Mouse (Mus musculus): ENCODE data around the gene Taok3. TPM values are rescaled to one million over a fixed set of nuclear protein-coding genes. Genes with fewer than 3 reads are reported as not detected.
A peak's percentile ranks its signal among the peaks of the same experiment; 100 is the strongest.

Gene Taok3
- polyA plus RNA-seq, 1 experiment, result 25.1 TPM

GRCm38 (mm10) chr5:117279669-117280050 is 159.7 kb downstream of the Taok3 start:
- TF ChIP-seq POLR2A (IDR thresholded peaks at IDR 0.05; ENCODE audit: low read depth, low read length), result no peak
- no peak for TF ChIP-seq CTCF (IDR thresholded peaks at IDR 0.05; ENCODE audit: borderline replicate concordance, insufficient read depth, low read length)
- Histone ChIP-seq H3K4me1 (ENCODE audit: control insufficient read depth, insufficient read depth, low read length) (peaks cover 5% of the 10 kb centered on the region), H3K4me3 (ENCODE audit: insufficient read depth, low read length) (no peak overlapping the region), H3K27ac (ENCODE audit: insufficient read depth, low read length) (no peak overlapping the region)

GRCm38 (mm10) chr5:117281536-117281935 is 161.6 kb downstream of the Taok3 start:
- TF ChIP-seq POLR2A (IDR thresholded peaks at IDR 0.05; ENCODE audit: low read depth, low read length) (no peak), CTCF (IDR thresholded peaks at IDR 0.05; ENCODE audit: borderline replicate concordance, insufficient read depth, low read length) (peak; percentile 40; the same call in 1 of the 2 replicates)
- Histone ChIP-seq H3K4me3 (ENCODE audit: insufficient read depth, low read length) (no peak overlapping the region), H3K27ac (ENCODE audit: insufficient read depth, low read length) (no peak overlapping the region), H3K4me1 (ENCODE audit: control insufficient read depth, insufficient read depth, low read length) (peaks cover 7% of the 10 kb centered on the region)

- Histone ChIP-seq H3K4me3 (ENCODE audit: insufficient read depth, low read length) (no peak overlapping the region), H3K27ac (ENCODE audit: insufficient read depth, low read length) (no peak overlapping the region), H3K4me1 (ENCODE audit: control insufficient read depth, insufficient read depth, low read length) (peaks cover 7% of the 10 kb centered on the region)
- TF ChIP-seq CTCF (IDR thresholded peaks at IDR 0.05; ENCODE audit: borderline replicate concordance, insufficient read depth, low read length) (no peak), POLR2A (IDR thresholded peaks at IDR 0.05; ENCODE audit: low read depth, low read length) (no peak)
Observed at GRCm38 (mm10) chr5:117282360-117282759, 162.4 kb downstream of the Taok3 start.

- Histone ChIP-seq H3K27ac (ENCODE audit: insufficient read depth, low read length) (no peak overlapping the region), H3K4me1 (ENCODE audit: control insufficient read depth, insufficient read depth, low read length) (peaks cover 12% of the 10 kb centered on the region)
- no peak for TF ChIP-seq CTCF (IDR thresholded peaks at IDR 0.05; ENCODE audit: borderline replicate concordance, insufficient read depth, low read length)
- TF ChIP-seq POLR2A (IDR thresholded peaks at IDR 0.05; ENCODE audit: low read depth, low read length), result no peak
Observed at GRCm38 (mm10) chr5:117284029-117284428, 164.1 kb downstream of the Taok3 start.

GRCm38 (mm10) chr5:117284682-117285081 is 164.8 kb downstream of the Taok3 start:
- Histone ChIP-seq H3K4me3 (ENCODE audit: insufficient read depth, low read length) (no peak overlapping the region), H3K27ac (ENCODE audit: insufficient read depth, low read length) (no peak overlapping the region), H3K4me1 (ENCODE audit: control insufficient read depth, insufficient read depth, low read length) (peaks cover 12% of the 10 kb centered on the region)
- TF ChIP-seq CTCF (IDR thresholded peaks at IDR 0.05; ENCODE audit: borderline replicate concordance, insufficient read depth, low read length) (no peak), POLR2A (IDR thresholded peaks at IDR 0.05; ENCODE audit: low read depth, low read length) (no peak)

More at GRCm38 (mm10) chr5:117284029-117284428, 164.1 kb downstream of the Taok3 start:
- H3K4me3 ChIP-seq (ENCODE audit: insufficient read depth, low read length), result no peak overlapping the region

- no peak overlapping the region for H3K4me3 ChIP-seq (ENCODE audit: insufficient read depth, low read length)
- peaks cover 12% of the 10 kb centered on the region for H3K4me1 ChIP-seq (ENCODE audit: control insufficient read depth, insufficient read depth, low read length)
- no peak overlapping the region for H3K27ac ChIP-seq (ENCODE audit: insufficient read depth, low read length)
- no peak for TF ChIP-seq POLR2A (IDR thresholded peaks at IDR 0.05; ENCODE audit: low read depth, low read length)
- TF ChIP-seq CTCF (IDR thresholded peaks at IDR 0.05; ENCODE audit: borderline replicate concordance, insufficient read depth, low read length), result no peak
Observed at GRCm38 (mm10) chr5:117285266-117285665, 165.3 kb downstream of the Taok3 start.

- Histone ChIP-seq H3K4me1 (ENCODE audit: control insufficient read depth, insufficient read depth, low read length) (peaks cover 7% of the 10 kb centered on the region; the same call in 1 of the 2 replicates), H3K4me3 (ENCODE audit: insufficient read depth, low read length) (peak overlapping the region; percentile 83), H3K27ac (ENCODE audit: insufficient read depth, low read length) (no peak overlapping the region)
- TF ChIP-seq POLR2A (IDR thresholded peaks at IDR 0.05; ENCODE audit: low read depth, low read length), result no peak
- no peak for TF ChIP-seq CTCF (IDR thresholded peaks at IDR 0.05; ENCODE audit: borderline replicate concordance, insufficient read depth, low read length)
Observed at GRCm38 (mm10) chr5:117286286-117286685, 166.4 kb downstream of the Taok3 start.

GRCm38 (mm10) chr5:117286831-117287822 is 167.2 kb downstream of the Taok3 start, which contains the start of gene Pebp1:
TSS of gene Pebp1 (minus strand) at chr5:117287625.
- Histone ChIP-seq H3K27ac (ENCODE audit: insufficient read depth, low read length) (peak within 1 kb of the TSS; percentile 39), H3K4me3 (ENCODE audit: insufficient read depth, low read length) (peak within 1 kb of the TSS; percentile 83), H3K4me1 (ENCODE audit: control insufficient read depth, insufficient read depth, low read length) (peaks cover 7% of the 10 kb centered on the region; the same call in 1 of the 2 replicates)
- TF ChIP-seq CTCF (IDR thresholded peaks at IDR 0.05; ENCODE audit: borderline replicate concordance, insufficient read depth, low read length) (no peak), POLR2A (IDR thresholded peaks at IDR 0.05; ENCODE audit: low read depth, low read length) (peak; percentile 61; the same call in 1 of the 2 replicates)

- H3K4me1 ChIP-seq (ENCODE audit: control insufficient read depth, insufficient read depth, low read length), result peaks cover 7% of the 10 kb centered on the region; the same call in 1 of the 2 replicates
- TF ChIP-seq CTCF (IDR thresholded peaks at IDR 0.05; ENCODE audit: borderline replicate concordance, insufficient read depth, low read length) (no peak), POLR2A (IDR thresholded peaks at IDR 0.05; ENCODE audit: low read depth, low read length) (no peak)
- no peak overlapping the region for H3K27ac ChIP-seq (ENCODE audit: insufficient read depth, low read length)
- H3K4me3 ChIP-seq (ENCODE audit: insufficient read depth, low read length), result no peak overlapping the region
Observed at GRCm38 (mm10) chr5:117289646-117290045, 169.7 kb downstream of the Taok3 start.

- no peak overlapping the region for H3K4me3 ChIP-seq (ENCODE audit: insufficient read depth, low read length)
- H3K4me1 ChIP-seq (ENCODE audit: control insufficient read depth, insufficient read depth, low read length), result peaks cover 7% of the 10 kb centered on the region; the same call in 1 of the 2 replicates
- TF ChIP-seq POLR2A (IDR thresholded peaks at IDR 0.05; ENCODE audit: low read depth, low read length) (no peak), CTCF (IDR thresholded peaks at IDR 0.05; ENCODE audit: borderline replicate concordance, insufficient read depth, low read length) (no peak)
- no peak overlapping the region for H3K27ac ChIP-seq (ENCODE audit: insufficient read depth, low read length)
Observed at GRCm38 (mm10) chr5:117290081-117290480, 170.2 kb downstream of the Taok3 start.
